Mouse (Mus musculus): ENCODE measurements around the gene Stat4. TPM values are rescaled to one million over a fixed set of nuclear protein-coding genes. Genes with fewer than 3 reads are reported as not detected.

Stat4 gene
- polyA plus RNA-seq, 1 experiment from 2014 or later: 1.9 TPM

DNA sequence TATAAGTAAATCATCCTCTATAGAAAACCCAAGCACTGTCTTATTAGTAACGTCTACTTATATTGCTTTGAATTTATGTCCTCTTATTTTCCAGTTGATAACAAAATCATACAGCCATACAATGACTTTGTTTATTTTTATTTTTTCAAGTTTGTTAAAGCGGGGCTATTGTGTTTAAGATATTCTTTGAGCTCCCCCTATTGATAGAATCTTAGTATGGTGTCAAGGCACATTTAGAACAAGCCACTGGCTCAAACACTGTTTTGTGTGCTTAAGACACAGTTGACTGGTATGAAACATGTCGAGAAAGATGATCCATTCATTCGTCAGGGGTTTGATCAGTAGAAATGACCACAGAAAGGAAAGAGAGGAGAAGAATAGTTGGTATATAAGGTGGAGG, 99.3 kb downstream of the Stat4 start:
- 56% methylated on average over 4 of the region's 4 CpGs for WGBS
- no peak overlapping the region for H3K4me3 ChIP-seq
- H3K27ac ChIP-seq (replicated peaks): no peak overlapping the region
- H3K27me3 ChIP-seq (replicated peaks; ENCODE audit: low read depth, poor library complexity, severe bottlenecking): no peaks in the 10 kb centered on the region
- no peaks in the 10 kb centered on the region for H3K4me1 ChIP-seq
- H3K9me3 ChIP-seq: no peaks in the 10 kb centered on the region
- DNase-seq (ENCODE audit: low spot score): no peak
- H3K36me3 ChIP-seq (replicated peaks): no peaks in the 10 kb centered on the region

DNA sequence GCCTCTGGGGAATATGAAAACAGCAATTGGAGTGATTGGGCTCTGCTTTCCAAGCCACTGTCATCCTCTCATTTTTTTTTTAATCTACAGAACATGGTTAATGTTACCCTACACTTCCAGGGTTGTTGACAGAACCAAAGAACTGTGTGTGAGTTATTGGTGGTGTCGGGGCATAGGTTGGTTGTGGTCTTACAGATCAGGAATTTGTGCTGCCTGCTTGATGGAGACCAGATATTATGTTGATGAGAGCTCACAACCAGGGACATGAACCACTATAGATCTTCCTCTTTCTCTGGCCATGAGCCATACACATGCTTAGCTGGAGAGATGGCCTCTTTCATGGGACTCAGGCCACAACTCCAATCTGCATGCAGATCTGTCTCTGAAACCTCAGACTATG, 100.2 kb downstream of the Stat4 start:
- Histone ChIP-seq H3K4me3 (no peak overlapping the region), H3K27me3 (replicated peaks; ENCODE audit: low read depth, poor library complexity, severe bottlenecking) (no peaks in the 10 kb centered on the region), H3K36me3 (replicated peaks) (no peaks in the 10 kb centered on the region), H3K4me1 (no peaks in the 10 kb centered on the region), H3K27ac (replicated peaks) (no peak overlapping the region), H3K9me3 (no peaks in the 10 kb centered on the region)
- no peak for DNase-seq (ENCODE audit: low spot score)
- 96% methylated on average over 1 of the region's 1 CpGs for WGBS

DNA sequence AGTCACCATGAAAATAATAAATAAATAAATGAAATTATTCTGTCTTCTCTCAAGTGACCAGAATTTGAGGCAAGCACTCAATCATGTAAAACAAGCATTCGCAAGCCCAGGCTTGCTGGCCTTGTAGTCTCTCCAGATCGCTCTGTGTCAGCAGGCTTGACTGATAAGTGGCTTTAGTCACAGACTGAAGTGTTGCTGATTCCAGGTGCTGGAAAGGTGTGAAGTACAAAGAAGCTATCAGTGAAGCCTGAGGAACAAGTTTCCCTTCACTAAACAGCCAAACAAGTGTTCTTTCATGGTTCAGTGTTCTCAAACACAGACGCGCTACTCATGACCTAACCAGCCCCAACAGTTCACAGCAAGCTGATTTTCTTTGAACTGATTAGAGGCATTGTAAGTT, 101.7 kb downstream of the Stat4 start:
- Histone ChIP-seq H3K4me3 (no peak overlapping the region), H3K4me1 (no peaks in the 10 kb centered on the region), H3K9me3 (no peaks in the 10 kb centered on the region), H3K36me3 (replicated peaks) (no peaks in the 10 kb centered on the region), H3K27ac (replicated peaks) (no peak overlapping the region), H3K27me3 (replicated peaks; ENCODE audit: low read depth, poor library complexity, severe bottlenecking) (no peaks in the 10 kb centered on the region)
- WGBS: 70% methylated on average over 4 of the region's 4 CpGs
- DNase-seq (ENCODE audit: low spot score): no peak

DNA sequence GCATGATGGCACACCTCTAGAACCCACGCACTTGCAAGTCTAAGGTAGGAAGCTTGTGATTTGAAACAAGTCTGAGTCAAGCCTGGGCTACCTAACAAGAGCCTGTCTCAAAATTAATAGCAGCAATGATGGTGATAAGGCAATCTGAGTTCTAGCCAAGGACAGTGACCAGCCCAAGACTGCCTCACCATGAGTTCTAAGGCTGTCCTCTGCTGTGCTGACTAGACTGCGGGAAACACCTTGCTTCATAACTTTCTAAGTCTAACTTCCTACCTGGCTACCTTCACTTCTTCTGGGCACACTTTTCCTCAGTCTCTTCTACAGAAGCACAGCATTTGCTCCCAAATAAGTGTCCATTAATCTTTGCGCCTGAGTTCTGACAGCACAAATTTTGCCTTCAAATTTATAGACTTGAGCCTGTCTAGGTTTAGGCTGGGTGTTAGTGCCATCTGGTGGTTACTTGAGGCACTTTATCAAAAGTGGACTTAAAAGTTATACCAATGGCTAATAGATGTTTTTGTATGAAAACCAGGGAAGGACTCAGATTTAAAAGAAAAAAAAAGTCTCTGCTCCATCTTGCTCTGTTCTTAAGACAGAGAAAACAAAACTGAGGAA, 111.8 kb downstream of the Stat4 start:
- Histone ChIP-seq H3K27me3 (replicated peaks; ENCODE audit: low read depth, poor library complexity, severe bottlenecking) (no peaks in the 10 kb centered on the region), H3K36me3 (replicated peaks) (no peaks in the 10 kb centered on the region), H3K9me3 (no peaks in the 10 kb centered on the region), H3K4me3 (no peak overlapping the region), H3K27ac (replicated peaks) (no peak overlapping the region), H3K4me1 (no peaks in the 10 kb centered on the region)
- 82% methylated on average over 3 of the region's 3 CpGs for WGBS
- DNase-seq (ENCODE audit: low spot score): no peak

DNA sequence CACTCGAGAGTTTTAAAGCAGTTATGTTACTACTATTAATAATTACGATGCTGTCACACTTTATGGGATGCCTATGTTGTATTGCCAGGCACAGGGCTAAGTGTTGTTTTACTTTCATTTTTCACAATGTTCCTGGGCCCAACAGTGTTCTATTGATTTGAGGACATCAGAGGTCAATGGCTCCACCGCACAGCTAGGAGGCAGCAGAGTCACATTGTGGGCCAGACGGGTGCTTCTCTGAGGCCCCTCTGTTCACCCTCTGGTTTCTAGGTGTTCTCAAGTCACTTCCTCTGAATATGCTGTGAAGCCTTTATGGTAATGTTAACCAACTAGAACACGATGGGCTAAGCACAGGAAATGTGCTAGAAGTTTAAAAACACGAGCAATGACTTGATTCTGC, 113.5 kb downstream of the Stat4 start:
- no peak for DNase-seq (ENCODE audit: low spot score)
- no peaks in the 10 kb centered on the region for H3K4me1 ChIP-seq
- no peak overlapping the region for H3K27ac ChIP-seq (replicated peaks)
- no peaks in the 10 kb centered on the region for H3K27me3 ChIP-seq (replicated peaks; ENCODE audit: low read depth, poor library complexity, severe bottlenecking)
- no peaks in the 10 kb centered on the region for H3K9me3 ChIP-seq
- no peak overlapping the region for H3K4me3 ChIP-seq
- H3K36me3 ChIP-seq (replicated peaks): no peaks in the 10 kb centered on the region
- WGBS: 72% methylated on average over 6 of the region's 6 CpGs

DNA sequence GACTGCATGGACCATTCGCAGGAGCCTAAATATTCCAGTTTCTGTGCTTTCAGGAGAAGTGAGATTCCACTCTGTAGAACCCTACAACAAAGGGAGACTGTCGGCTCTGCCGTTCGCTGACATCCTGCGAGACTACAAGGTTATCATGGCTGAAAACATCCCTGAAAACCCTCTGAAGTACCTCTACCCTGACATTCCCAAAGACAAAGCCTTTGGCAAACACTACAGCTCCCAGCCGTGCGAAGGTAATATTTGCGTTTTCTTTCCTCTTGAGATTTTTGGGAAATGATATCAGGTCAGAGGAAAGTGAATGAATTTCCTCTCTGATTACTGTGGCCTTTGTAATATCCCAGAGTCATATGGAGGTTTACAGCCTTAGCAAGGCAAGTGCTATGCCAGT, 115.8 kb downstream of the Stat4 start:
- Histone ChIP-seq H3K4me1 (no peaks in the 10 kb centered on the region), H3K9me3 (no peaks in the 10 kb centered on the region), H3K4me3 (no peak overlapping the region), H3K27me3 (replicated peaks; ENCODE audit: low read depth, poor library complexity, severe bottlenecking) (no peaks in the 10 kb centered on the region), H3K36me3 (replicated peaks) (no peaks in the 10 kb centered on the region), H3K27ac (replicated peaks) (no peak overlapping the region)
- WGBS: 90% methylated on average over 8 of the region's 8 CpGs
- DNase-seq (ENCODE audit: low spot score): no peak

DNA sequence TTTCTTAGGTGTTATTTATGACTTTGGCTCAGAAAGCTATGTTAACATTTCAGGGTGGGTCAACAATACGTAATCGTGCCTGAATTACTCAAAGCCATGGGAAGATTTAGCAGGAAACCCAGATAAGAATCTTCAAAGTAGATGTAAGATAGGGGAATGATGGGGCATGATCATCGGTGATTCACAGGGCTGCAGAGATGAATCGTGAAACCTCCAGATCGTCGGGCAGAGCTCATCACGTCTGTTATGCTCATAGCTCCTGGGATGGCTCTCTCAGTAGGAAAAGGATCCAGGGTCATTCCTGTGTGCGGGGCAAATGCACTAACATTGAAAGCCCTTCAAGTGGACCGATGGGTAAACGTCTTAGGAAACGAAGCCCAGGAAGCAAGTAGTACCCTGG, 120.3 kb downstream of the Stat4 start:
- no peaks in the 10 kb centered on the region for H3K36me3 ChIP-seq (replicated peaks)
- no peaks in the 10 kb centered on the region for H3K27me3 ChIP-seq (replicated peaks; ENCODE audit: low read depth, poor library complexity, severe bottlenecking)
- no peaks in the 10 kb centered on the region for H3K4me1 ChIP-seq
- 89% methylated on average over 11 of the region's 11 CpGs for WGBS
- H3K27ac ChIP-seq (replicated peaks): no peak overlapping the region
- no peak for DNase-seq (ENCODE audit: low spot score)
- H3K9me3 ChIP-seq: no peaks in the 10 kb centered on the region
- no peak overlapping the region for H3K4me3 ChIP-seq

DNA sequence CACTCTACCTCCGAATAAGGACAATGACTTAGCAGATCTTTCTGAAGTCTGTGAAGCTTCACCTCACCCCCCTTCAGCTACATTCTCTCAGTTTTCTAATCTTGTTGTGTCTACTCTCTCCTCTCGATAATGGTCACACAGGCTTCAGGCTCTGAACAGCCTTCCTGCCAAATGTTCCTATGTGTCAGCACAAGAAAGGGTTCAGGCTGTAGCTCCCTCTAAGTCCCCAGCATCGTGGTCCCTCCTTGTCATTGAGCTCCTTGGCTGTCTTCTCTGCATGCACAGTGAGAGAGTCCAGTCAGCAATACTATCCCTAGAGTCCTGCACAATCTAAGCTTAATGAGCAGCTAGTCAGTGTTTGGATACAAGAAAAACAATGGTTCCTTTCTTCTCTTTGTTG, 124.3 kb downstream of the Stat4 start:
- Histone ChIP-seq H3K9me3 (no peaks in the 10 kb centered on the region), H3K27me3 (replicated peaks; ENCODE audit: low read depth, poor library complexity, severe bottlenecking) (no peaks in the 10 kb centered on the region; the same call in 1 of the 2 replicates), H3K36me3 (replicated peaks) (no peaks in the 10 kb centered on the region), H3K27ac (replicated peaks) (no peak overlapping the region), H3K4me1 (peaks cover 6% of the 10 kb centered on the region), H3K4me3 (no peak overlapping the region)
- DNase-seq (ENCODE audit: low spot score): no peak
- 67% methylated on average over 3 of the region's 3 CpGs for WGBS

DNA sequence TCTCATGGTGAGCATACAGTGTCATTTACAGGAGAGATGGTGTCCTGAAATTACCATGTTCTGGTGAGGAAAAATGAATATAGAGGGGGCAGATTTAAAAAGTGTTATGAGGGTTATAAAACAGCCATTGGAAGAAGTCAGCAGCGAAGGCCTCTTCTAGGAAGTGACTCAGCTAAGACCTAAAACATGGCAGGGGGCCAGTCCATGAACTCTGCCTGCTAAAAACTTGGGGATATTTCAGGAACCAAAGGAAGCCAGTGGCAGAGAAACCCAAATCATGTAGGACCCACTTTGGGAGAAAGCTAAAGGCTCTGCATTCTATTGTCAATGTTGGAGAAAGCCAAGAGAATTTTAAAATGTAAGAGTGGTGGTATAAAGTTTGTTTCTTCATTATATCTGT, 125.4 kb downstream of the Stat4 start:
- WGBS: 83% methylated on average over 1 of the region's 1 CpGs
- H3K4me3 ChIP-seq: no peak overlapping the region
- H3K9me3 ChIP-seq: no peaks in the 10 kb centered on the region
- no peaks in the 10 kb centered on the region; the same call in 1 of the 2 replicates for H3K27me3 ChIP-seq (replicated peaks; ENCODE audit: low read depth, poor library complexity, severe bottlenecking)
- no peaks in the 10 kb centered on the region for H3K36me3 ChIP-seq (replicated peaks)
- DNase-seq (ENCODE audit: low spot score): no peak
- peaks cover 6% of the 10 kb centered on the region for H3K4me1 ChIP-seq
- no peak overlapping the region for H3K27ac ChIP-seq (replicated peaks)

DNA sequence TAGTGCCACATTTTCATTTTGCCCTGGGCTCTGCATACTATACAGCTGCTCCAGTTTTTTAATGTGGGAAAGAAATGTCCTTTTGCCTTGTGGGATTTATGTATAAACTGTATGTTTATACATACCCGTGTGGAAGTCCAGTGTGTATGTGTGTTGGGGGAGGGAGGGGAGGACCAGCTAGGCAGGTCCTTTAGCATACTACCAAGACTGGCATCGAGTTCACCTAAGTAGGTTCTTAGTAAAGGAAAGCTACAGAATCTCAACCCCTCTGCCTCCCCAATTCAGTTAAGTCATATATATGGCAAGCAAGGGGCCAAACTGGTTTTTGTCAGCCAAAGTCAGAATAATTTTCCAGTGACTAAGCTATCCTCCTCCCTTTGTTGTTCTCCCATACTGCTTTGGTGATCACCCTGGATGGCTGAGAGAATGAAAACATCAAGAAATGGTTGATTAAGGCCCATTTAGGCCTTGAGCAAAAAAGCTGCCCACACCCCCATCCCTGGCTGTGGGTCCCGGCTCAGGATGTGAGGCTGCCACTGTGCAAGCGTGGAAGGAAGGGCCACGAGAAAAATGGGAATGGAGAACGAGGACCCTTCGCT, 126.2 kb downstream of the Stat4 start:
- H3K27me3 ChIP-seq (replicated peaks; ENCODE audit: low read depth, poor library complexity, severe bottlenecking): no peaks in the 10 kb centered on the region; the same call in 1 of the 2 replicates
- H3K27ac ChIP-seq (replicated peaks): peak overlapping the region; percentile 85
- peak overlapping the region; percentile 53 for H3K4me3 ChIP-seq
- no peaks in the 10 kb centered on the region for H3K36me3 ChIP-seq (replicated peaks)
- H3K4me1 ChIP-seq: peaks cover 6% of the 10 kb centered on the region
- no peak for DNase-seq (ENCODE audit: low spot score)
- H3K9me3 ChIP-seq: no peaks in the 10 kb centered on the region
- WGBS: 25% methylated on average over 7 of the region's 7 CpGs

DNA sequence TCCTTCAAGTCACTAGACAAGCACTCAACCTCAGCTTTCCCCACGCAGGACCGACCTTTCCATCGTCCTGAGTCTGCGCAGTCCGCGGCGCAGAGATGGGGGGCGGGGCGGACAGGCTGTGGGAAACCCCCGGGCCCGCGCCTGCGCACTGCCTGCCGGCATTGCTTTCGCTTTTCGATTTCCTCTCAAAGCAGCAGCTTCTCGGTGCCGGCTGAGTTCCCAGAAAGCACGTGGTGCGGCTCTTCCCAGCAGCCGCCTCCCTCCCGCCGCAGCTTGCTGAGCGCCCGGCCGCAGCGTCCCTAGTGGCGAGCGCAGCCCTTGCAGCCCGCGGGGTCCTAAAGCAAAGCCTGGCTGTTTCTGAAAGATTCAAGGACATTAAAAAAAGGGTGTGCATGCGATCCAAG, 126.7 kb downstream of the Stat4 start:
- no peaks in the 10 kb centered on the region; the same call in 1 of the 2 replicates for H3K27me3 ChIP-seq (replicated peaks; ENCODE audit: low read depth, poor library complexity, severe bottlenecking)
- H3K9me3 ChIP-seq: no peaks in the 10 kb centered on the region
- DNase-seq (ENCODE audit: low spot score): peak; percentile 99
- H3K27ac ChIP-seq (replicated peaks): peak overlapping the region; percentile 85
- peak overlapping the region; percentile 53 for H3K4me3 ChIP-seq
- H3K4me1 ChIP-seq: peaks cover 9% of the 10 kb centered on the region
- under 1% methylated on average over 32 of the region's 32 CpGs for WGBS
- H3K36me3 ChIP-seq (replicated peaks): no peaks in the 10 kb centered on the region

DNA sequence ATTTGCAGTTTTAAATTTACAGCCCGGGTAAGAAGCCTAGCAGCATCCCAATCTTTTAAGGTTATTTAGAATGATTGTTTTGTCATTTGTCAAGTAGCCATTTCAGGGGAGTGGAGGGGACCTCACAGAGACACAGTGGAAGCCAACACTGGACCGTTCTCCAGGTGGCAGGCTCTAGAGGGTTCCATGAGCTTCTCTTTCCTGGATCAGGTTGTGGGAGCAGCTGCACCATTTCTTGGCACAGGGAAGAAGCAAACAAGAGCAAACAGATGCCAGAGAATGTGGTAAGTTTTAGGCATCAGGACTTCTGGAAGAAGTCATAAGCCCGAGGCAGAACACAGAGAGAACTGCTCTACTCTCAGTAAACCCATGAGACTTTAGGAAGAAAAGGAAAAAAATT, 129.5 kb downstream of the Stat4 start:
- no peaks in the 10 kb centered on the region for H3K36me3 ChIP-seq (replicated peaks)
- H3K4me1 ChIP-seq: peaks cover 17% of the 10 kb centered on the region
- H3K27me3 ChIP-seq (replicated peaks; ENCODE audit: low read depth, poor library complexity, severe bottlenecking): peaks cover 14% of the 10 kb centered on the region
- H3K4me3 ChIP-seq: no peak overlapping the region
- WGBS: 79% methylated on average over 3 of the region's 3 CpGs
- no peaks in the 10 kb centered on the region for H3K9me3 ChIP-seq
- no peak overlapping the region for H3K27ac ChIP-seq (replicated peaks)
- DNase-seq (ENCODE audit: low spot score): no peak

DNA sequence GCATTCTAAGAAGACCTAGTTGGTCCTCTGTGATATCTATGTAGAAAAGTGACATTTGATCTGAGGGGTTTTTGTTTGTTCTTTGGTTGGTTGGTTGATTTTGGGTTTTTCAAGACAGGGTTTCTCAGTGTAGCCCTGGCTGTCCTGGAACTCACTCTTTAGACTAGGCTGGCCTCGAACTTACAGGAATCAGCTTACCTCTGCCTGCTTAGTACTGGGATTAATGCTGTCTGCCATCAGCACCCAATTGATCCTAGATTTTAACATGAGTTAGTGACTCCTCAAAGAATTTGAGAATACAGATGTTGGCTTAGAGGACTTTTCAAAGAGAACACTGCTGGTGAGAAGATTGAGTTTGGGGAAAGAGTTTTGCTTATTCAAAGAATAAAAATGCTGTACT, 130.8 kb downstream of the Stat4 start:
- Histone ChIP-seq H3K4me1 (peaks cover 17% of the 10 kb centered on the region), H3K9me3 (no peaks in the 10 kb centered on the region), H3K36me3 (replicated peaks) (no peaks in the 10 kb centered on the region), H3K27me3 (replicated peaks; ENCODE audit: low read depth, poor library complexity, severe bottlenecking) (peaks cover 14% of the 10 kb centered on the region), H3K4me3 (no peak overlapping the region), H3K27ac (replicated peaks) (no peak overlapping the region)
- WGBS: 91% methylated on average over 1 of the region's 1 CpGs
- no peak for DNase-seq (ENCODE audit: low spot score)

All from embryonic facial prominence, embryonic 10.5 days (tissue).